12 mouse cellular contexts compared by ENCODE assay signal in the genomic region with DNA sequence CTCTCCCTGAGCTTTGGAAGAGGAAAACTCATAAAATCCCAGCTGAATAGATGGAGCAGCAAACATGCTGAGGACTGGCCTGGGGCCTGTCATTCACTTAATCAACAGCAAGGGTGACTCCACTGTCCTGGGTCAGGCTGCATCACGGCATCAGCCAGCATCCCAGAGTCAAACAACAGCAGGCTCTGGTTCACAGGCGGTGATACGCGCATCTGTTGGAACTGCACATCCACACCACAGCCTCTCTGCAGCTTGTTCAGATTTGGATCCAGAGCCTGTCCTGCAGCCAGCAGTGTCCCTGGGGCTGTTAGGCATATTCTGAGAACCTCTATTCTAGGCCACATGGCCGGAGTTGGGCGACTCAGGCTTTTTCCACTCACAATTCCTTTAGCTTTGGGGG. TPM values are rescaled to one million over a fixed set of nuclear protein-coding genes. Genes with fewer than 3 reads are reported as not detected.
A peak's percentile ranks its signal among the peaks of the same experiment; 100 is the strongest.
DNase-seq lines count a peak whose midpoint lies in the region; ATAC-seq and TF ChIP-seq lines count a peak whose summit lies in the region.
"Had no signal": no experiment of that assay in that cellular context is flagged by ENCODE, and none has a peak within 500 bp of the region (broad histone marks: within the 10 kb centered on the region; RNA-seq: fewer than 3 reads in every experiment).

No protein-coding gene starts in this region.

- no peak overlapping the region for H3K9ac ChIP-seq in limb, embryonic 14.5 days (ENCODE audit: low read depth, low read length, severe bottlenecking)
- no peak overlapping the region for H3K9ac ChIP-seq in stomach, embryonic 15.5 days
- H3K9ac ChIP-seq: liver, embryonic 14.5 days had no signal

- no peaks in the 10 kb centered on the region for H3K36me3 ChIP-seq in limb, embryonic 14.5 days (ENCODE audit: control insufficient read depth, insufficient read depth, low read length)
- H3K36me3 ChIP-seq in limb, embryonic 10.5 days = no peaks in the 10 kb centered on the region
- H3K36me3 ChIP-seq in stomach, embryonic 15.5 days = no peaks in the 10 kb centered on the region
- H3K36me3 ChIP-seq in forebrain, embryonic 10.5 days (replicated peaks) = no peaks in the 10 kb centered on the region

- H3K4me3 ChIP-seq in limb, embryonic 14.5 days (replicated peaks; ENCODE audit: low read length) = no peak overlapping the region
- H3K4me3 ChIP-seq in limb, embryonic 10.5 days = no peak overlapping the region
- no peak overlapping the region for H3K4me3 ChIP-seq in stomach, embryonic 15.5 days (replicated peaks)
- H3K4me3 ChIP-seq in forebrain, embryonic 10.5 days = no peak overlapping the region

- H3K4me1 ChIP-seq in limb, embryonic 14.5 days (ENCODE audit: control insufficient read depth, insufficient read depth, low read length) = peaks cover 27% of the 10 kb centered on the region
- peaks cover 24% of the 10 kb centered on the region for H3K4me1 ChIP-seq in limb, embryonic 10.5 days
- 0 out of 2 replicates have a peak, but pooled peaks cover 5% of the 10 kb centered on the region for H3K4me1 ChIP-seq in stomach, embryonic 15.5 days
- H3K4me1 ChIP-seq in forebrain, embryonic 10.5 days = 0 out of 2 replicates have a peak, but pooled peaks cover 3% of the 10 kb centered on the region

- peak; percentile 11 for DNase-seq in cerebellum, adult 11-12 months
- DNase-seq in cerebellum, adult 18-20 months = no peak
- peak; percentile 52 for DNase-seq in limb, embryonic 14.5 days (ENCODE audit: low spot score)
- no peak for DNase-seq in limb, embryonic 10.5 days (ENCODE audit: low spot score)
- peak; percentile 39 to 81 for DNase-seq in gastrocnemius, postnatal 4 days (ENCODE audit: low spot score in 2 of 2)
- DNase-seq in forebrain, embryonic 10.5 days (ENCODE audit: extremely low spot score, low spot score) = no peak
- DNase-seq in embryo, embryonic 10 days (ENCODE audit: low spot score) = no peak
- DNase-seq: B cell, adult 2 months; midbrain, embryonic 14.5 days had no signal

- H3K9me3 ChIP-seq in limb, embryonic 14.5 days (ENCODE audit: control insufficient read depth, low read length) = no peaks in the 10 kb centered on the region
- no peaks in the 10 kb centered on the region for H3K9me3 ChIP-seq in limb, embryonic 10.5 days (replicated peaks)
- H3K9me3 ChIP-seq in stomach, embryonic 15.5 days = no peaks in the 10 kb centered on the region
- H3K9me3 ChIP-seq in forebrain, embryonic 10.5 days = 0 out of 2 replicates have a peak, but pooled peaks cover 3% of the 10 kb centered on the region

- 62% methylated on average over 6 of the region's 6 CpGs for WGBS in limb, embryonic 14.5 days
- WGBS in limb, embryonic 10.5 days = 87% methylated on average over 6 of the region's 6 CpGs
- 67% methylated on average over 6 of the region's 6 CpGs for WGBS in stomach, embryonic 15.5 days
- 88% methylated on average over 6 of the region's 6 CpGs for WGBS in forebrain, embryonic 10.5 days

- TF ChIP-seq POLR2A in limb, embryonic 14.5 days (IDR thresholded peaks at IDR 0.05; ENCODE audit: borderline replicate concordance, extremely low read depth, insufficient read depth, insufficient read length) = no peak

- H3K27ac ChIP-seq in limb, embryonic 14.5 days (replicated peaks; ENCODE audit: low read depth, low read length) = 0 out of 2 replicates have a peak overlapping the region, but pooled peaks have one; percentile 19
- H3K27ac ChIP-seq in limb, embryonic 10.5 days = no peak overlapping the region
- H3K27ac ChIP-seq in stomach, embryonic 15.5 days = no peak overlapping the region
- no peak overlapping the region for H3K27ac ChIP-seq in forebrain, embryonic 10.5 days
- H3K27ac ChIP-seq: liver, embryonic 14.5 days had no signal

- no peaks in the 10 kb centered on the region for H3K27me3 ChIP-seq in limb, embryonic 14.5 days (ENCODE audit: control insufficient read depth, insufficient read depth, low read length)
- no peaks in the 10 kb centered on the region for H3K27me3 ChIP-seq in limb, embryonic 10.5 days (ENCODE audit: low read depth, poor library complexity, severe bottlenecking)
- H3K27me3 ChIP-seq in stomach, embryonic 15.5 days (replicated peaks) = no peaks in the 10 kb centered on the region
- no peaks in the 10 kb centered on the region for H3K27me3 ChIP-seq in forebrain, embryonic 10.5 days (ENCODE audit: poor library complexity, severe bottlenecking)
- H3K27me3 ChIP-seq: Patski had no signal

- peak; percentile 14 for ATAC-seq in limb, embryonic 14.5 days (ENCODE audit: low FRiP score, low read depth)
- ATAC-seq in stomach, embryonic 15.5 days (ENCODE audit: insufficient read depth, low FRiP score, low read depth) = 0 out of 2 replicates have a peak, but pooled peaks have one; percentile 26
- ATAC-seq: Patski had no signal

- no peak overlapping the region for H3K4me2 ChIP-seq in limb, embryonic 14.5 days (replicated peaks; ENCODE audit: low read depth, low read length, severe bottlenecking)
- H3K4me2 ChIP-seq in stomach, embryonic 15.5 days = no peak overlapping the region

RNA-seq across cellular contexts. Expression of a gene that starts 32.1 kb away (rescaled TPM):
- polyA plus RNA-seq in limb, embryonic 14.5 days (2012; rRNA removed) = 10.2 and 11.4 TPM in 2 replicates
- 15.2 and 17.2 TPM in 2 replicates for polyA plus RNA-seq in limb, embryonic 14.5 days (2014; fragmentation: Nextera tagmentation; extraction: Ambion mirVana)
- 25.6 and 25.7 TPM in 2 replicates for polyA plus RNA-seq in limb, embryonic 10.5 days (2016; fragmentation: Nextera tagmentation; extraction: Ambion mirVana)
- 1 to 10 TPM; 6.3 to 6.6 TPM for total RNA-seq in gastrocnemius, postnatal 4 days (2021)
- 20.2 and 21.3 TPM in 2 replicates for polyA plus RNA-seq in stomach, embryonic 15.5 days (2015; fragmentation: Nextera tagmentation; extraction: Ambion mirVana)
- 27.1 and 28.0 TPM in 2 replicates for polyA plus RNA-seq in forebrain, embryonic 10.5 days (2016; fragmentation: Nextera tagmentation; extraction: Ambion mirVana)

RNA-seq across cellular contexts. Expression of a gene that starts 32.4 kb away (rescaled TPM):
- polyA plus RNA-seq in limb, embryonic 14.5 days (2012; rRNA removed) = 133 and 153 TPM in 2 replicates
- 129 and 130 TPM in 2 replicates for polyA plus RNA-seq in limb, embryonic 14.5 days (2014; fragmentation: Nextera tagmentation; extraction: Ambion mirVana)
- polyA plus RNA-seq in limb, embryonic 10.5 days (2016; fragmentation: Nextera tagmentation; extraction: Ambion mirVana) = 140 and 144 TPM in 2 replicates
- 10 to 100 TPM; 92.2 to 94.5 TPM for total RNA-seq in gastrocnemius, postnatal 4 days (2021)
- 122 and 130 TPM in 2 replicates for polyA plus RNA-seq in stomach, embryonic 15.5 days (2015; fragmentation: Nextera tagmentation; extraction: Ambion mirVana)
- polyA plus RNA-seq in forebrain, embryonic 10.5 days (2016; fragmentation: Nextera tagmentation; extraction: Ambion mirVana) = 132 and 133 TPM in 2 replicates

Comparison
In these comparisons a context has a peak if more than half of its experiments do, and no peak if none do; other contexts are left out.
1. DNase-seq: peak in cerebellum, adult 11-12 months (single experiment), limb, embryonic 14.5 days (single experiment) and gastrocnemius, postnatal 4 days (2 of 2); none in cerebellum, adult 18-20 months (0 of 2), limb, embryonic 10.5 days (single experiment), forebrain, embryonic 10.5 days (single experiment) and embryo, embryonic 10 days (single experiment).